Mouse (Mus musculus) left cerebral cortex, adult 6 months (tissue): Measurements from ENCODE around the gene Btbd35f27. TPM values are rescaled to one million over a fixed set of nuclear protein-coding genes. Genes with fewer than 3 reads are reported as not detected.

Experiments used
- long read RNA-seq, 2 experiments: library from polyadenylated mRNA; unstranded; transcript quantifications; one replicate each; pipeline ENCODE4 v2.0.0; 2019 to 2020
- polyA plus RNA-seq: library from polyadenylated mRNA; unstranded; fragments of <200 nt; fragmentation: Nextera tagmentation; gene quantifications from 2 replicates; pipeline ENCODE4 v1.2.3, GENCODE M21; 2021

Btbd35f27 gene
- polyA plus RNA-seq, result not detected in 2 replicates
- long read RNA-seq, experiment 1, result 0 reads
- long read RNA-seq, experiment 2, result 0 reads

DNA sequence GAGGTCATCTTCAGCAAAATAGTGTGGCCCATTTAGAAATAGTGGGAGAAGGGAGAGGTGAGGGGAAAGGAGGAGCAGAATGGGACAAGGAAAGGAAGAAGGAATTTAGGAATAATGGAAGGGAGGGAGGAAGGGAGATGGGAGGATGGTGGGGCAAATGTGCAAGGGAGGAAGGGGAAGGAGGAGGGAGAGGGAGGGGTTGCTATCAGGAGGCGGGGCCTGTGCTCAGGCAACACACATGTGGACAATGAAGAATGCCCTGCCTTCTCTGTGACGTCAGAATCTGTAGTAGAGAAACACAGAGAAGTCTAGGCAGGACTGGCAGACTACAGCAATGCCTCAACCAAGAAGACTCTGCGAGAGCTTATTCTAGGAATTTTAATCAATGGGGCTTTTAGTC is at the start of gene Btbd35f27:
Gene Btbd35f27, plus strand, starts transcription at position 301 of the 400 bp plus-strand sequence.

Other genes starting within 250 kb of the Btbd35f27 start
- gene Btbd35f4, start 151.6 kb upstream of the Btbd35f27 start, polyA plus RNA-seq, result not detected in 2 replicates